Mouse (Mus musculus) kidney, embryonic 14.5 days (tissue): ENCODE measurements around the gene Gm10382. TPM values are rescaled to one million over a fixed set of nuclear protein-coding genes. Genes with fewer than 3 reads are reported as not detected.
"Not testable (repeated sequence)": the region's sequence is repeated elsewhere in the genome, so short reads cannot be mapped to it uniquely, and the experiment has no call there.

Source experiments
- ATAC-seq: fragments of 200-750 bp; cut with Nextera tagmentation; 2 replicates; pipeline ENCODE4 v1.8.0; 2017; ENCODE audit warnings: moderate number of reproducible peaks, mild to moderate bottlenecking, moderate TSS enrichment, moderate library complexity; ENCODE audit not compliant: low FRiP score, low TSS enrichment
- H3K27ac ChIP-seq: fragments of 300-500 bp; sonication (generic); 2 replicates; pipeline ENCODE4 v1.5.1; 2014; ENCODE audit warnings: low read depth, mild to moderate bottlenecking, low read length, moderate library complexity, mixed read lengths
- H3K27me3 ChIP-seq: fragments of 300-500 bp; sonication (generic); 2 replicates; pipeline ENCODE4 v1.6.1; 2014; ENCODE audit warnings: mild to moderate bottlenecking, low read length; ENCODE audit not compliant: control insufficient read depth, insufficient read depth
- H3K36me3 ChIP-seq: fragments of 300-500 bp; sonication (generic); 2 replicates; pipeline ENCODE4 v1.6.1; 2014; ENCODE audit warnings: low read length, mixed read lengths; ENCODE audit not compliant: control insufficient read depth, insufficient read depth
- H3K4me1 ChIP-seq: fragments of 300-500 bp; sonication (generic); 2 replicates; pipeline ENCODE4 v1.6.1; 2014; ENCODE audit warnings: low read length, mixed read lengths; ENCODE audit not compliant: control insufficient read depth, insufficient read depth
- H3K4me2 ChIP-seq: fragments of 300-500 bp; sonication (generic); replicated peaks from 2 replicates; pipeline ENCODE4 v1.6.1; 2014; ENCODE audit warnings: low read depth, mild to moderate bottlenecking, low read length
- H3K4me3 ChIP-seq: fragments of 300-500 bp; sonication (generic); 2 replicates; pipeline ENCODE4 v1.5.1; 2014; ENCODE audit warnings: mild to moderate bottlenecking, low read length
- H3K9ac ChIP-seq: fragments of 300-500 bp; sonication (generic); 2 replicates; pipeline ENCODE4 v1.6.1; 2014; ENCODE audit warnings: low read depth, mild to moderate bottlenecking, low read length, moderate library complexity
- H3K9me3 ChIP-seq: fragments of 300-500 bp; sonication (generic); 2 replicates; pipeline ENCODE4 v1.6.1; 2016; ENCODE audit warnings: low read length; ENCODE audit not compliant: control insufficient read depth
- WGBS: fragments of 180-500 bp; shearing (Covaris S2); extraction: QIAGEN DNeasy Blood & Tissue Kit; methylation state at CpG from one replicate; pipeline ENCODE4 v1.1.7; 2014; 5-methylcytosine and 5-hydroxymethylcytosine counted together
- polyA plus RNA-seq: library from polyadenylated mRNA; unstranded; fragments of >200 nt; fragmentation: Nextera tagmentation; extraction: Ambion mirVana; gene quantifications from 2 replicates; pipeline ENCODE4 v1.2.1, GENCODE M21; 2014

The Gm10382 gene
- polyA plus RNA-seq, 1 experiment from 2014 or later, result 0.41 TPM

DNA sequence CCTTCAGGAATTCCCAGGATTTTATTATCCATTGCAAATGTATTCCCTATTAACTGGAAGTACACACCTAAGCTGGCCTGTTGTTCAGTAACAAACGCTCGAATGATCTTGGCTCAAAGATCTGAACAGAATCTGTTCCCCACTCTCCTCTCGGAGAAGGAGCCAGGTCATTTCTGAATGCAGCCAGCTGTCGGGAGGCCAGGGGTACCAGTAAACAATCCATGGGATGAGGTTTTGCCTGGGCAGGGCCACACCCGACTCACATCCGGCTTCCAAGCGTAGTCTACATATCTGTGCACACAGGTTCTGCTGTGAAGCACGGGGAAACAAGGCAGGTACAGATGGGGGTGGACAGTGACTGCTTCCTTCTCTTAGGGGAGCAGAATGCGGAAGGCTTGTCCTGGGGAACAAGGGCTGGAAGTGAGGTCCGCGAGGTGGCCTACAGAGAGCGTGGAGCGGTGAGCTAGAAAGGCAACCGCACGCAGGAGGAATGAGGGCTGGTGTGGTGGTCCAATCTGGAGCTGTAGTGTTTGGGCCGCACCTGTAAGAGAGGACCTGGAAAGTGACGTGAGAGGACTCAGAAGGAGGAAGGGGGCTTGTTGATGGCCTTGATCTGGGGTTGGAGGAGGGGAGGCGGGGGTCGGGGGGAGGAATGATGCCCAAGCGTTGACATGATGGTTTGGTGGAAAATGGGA is 17.3 kb downstream of the Gm10382 start:
- Histone ChIP-seq H3K4me1 (peaks cover 13% of the 10 kb centered on the region), H3K9ac (peak overlapping the region; percentile 53), H3K27ac (peak overlapping the region; percentile 84), H3K9me3 (no peaks in the 10 kb centered on the region), H3K36me3 (no peaks in the 10 kb centered on the region), H3K4me2 (peak overlapping the region; percentile 47), H3K27me3 (no peaks in the 10 kb centered on the region), H3K4me3 (peak overlapping the region; percentile 72)
- ATAC-seq, result peak; percentile 4; the same call in 1 of the 2 replicates
- WGBS, result 2% methylated on average over 20 of the region's 20 CpGs

DNA sequence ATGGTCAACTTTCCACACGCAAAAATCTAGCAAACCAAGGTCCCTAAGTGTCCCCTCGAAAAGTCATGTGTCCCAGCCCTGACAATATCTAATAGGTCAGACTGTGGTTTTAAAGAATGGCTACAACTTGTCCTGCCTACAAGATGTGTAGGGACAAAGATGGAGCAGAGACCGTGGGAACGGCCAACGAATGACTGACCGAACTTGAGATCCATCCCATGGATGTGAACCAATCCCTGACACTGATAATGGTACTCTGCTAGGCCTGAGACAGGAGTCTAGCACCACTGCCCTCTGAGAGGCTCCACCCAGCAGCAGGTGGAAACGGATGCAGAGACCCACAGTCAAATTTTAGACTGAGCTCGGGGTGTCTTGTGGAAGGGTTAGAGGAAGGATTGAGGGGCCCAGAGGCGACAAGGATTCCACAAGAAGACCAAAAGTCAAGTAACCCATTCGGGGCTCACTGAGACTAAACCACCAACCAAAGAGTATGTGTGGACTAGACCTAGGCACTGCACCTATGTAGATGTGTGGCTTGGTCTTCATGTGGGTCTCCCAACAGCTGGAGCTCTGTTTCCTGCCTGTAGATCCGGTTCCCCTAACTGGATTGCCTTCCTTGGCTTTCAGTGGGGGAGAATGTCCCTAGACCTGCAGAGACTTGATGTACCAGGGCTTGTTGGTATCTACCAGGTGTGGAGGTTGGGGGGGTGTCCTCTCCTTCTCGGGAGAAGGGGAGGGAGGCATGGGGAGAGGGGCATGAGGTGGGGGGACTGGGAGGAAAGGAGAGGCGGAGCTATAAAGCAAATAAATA is 18.1 kb downstream of the Gm10382 start:
- Histone ChIP-seq H3K4me1 (peaks cover 13% of the 10 kb centered on the region), H3K27ac (peak overlapping the region; percentile 84; the same call in 1 of the 2 replicates), H3K4me3 (peak overlapping the region; percentile 72), H3K27me3 (no peaks in the 10 kb centered on the region), H3K9me3 (no peaks in the 10 kb centered on the region), H3K4me2 (peak overlapping the region; percentile 47), H3K9ac (peak overlapping the region; percentile 53), H3K36me3 (no peaks in the 10 kb centered on the region)
- 64% methylated on average over 13 of the region's 13 CpGs for WGBS
- no peak for ATAC-seq

- Histone ChIP-seq H3K4me2 (no peak overlapping the region; the same call in 1 of the 2 replicates), H3K4me1 (peaks cover 13% of the 10 kb centered on the region), H3K27me3 (no peaks in the 10 kb centered on the region), H3K36me3 (no peaks in the 10 kb centered on the region), H3K27ac (no peak overlapping the region), H3K4me3 (peak overlapping the region; percentile 45; the same call in 1 of the 2 replicates), H3K9ac (no peak overlapping the region), H3K9me3 (no peaks in the 10 kb centered on the region)
- no peak for ATAC-seq
- WGBS, result 72% methylated on average over 14 of the region's 14 CpGs
Measured at GRCm38 (mm10) chr5:125407910-125408575, 18.9 kb downstream of the Gm10382 start.

DNA sequence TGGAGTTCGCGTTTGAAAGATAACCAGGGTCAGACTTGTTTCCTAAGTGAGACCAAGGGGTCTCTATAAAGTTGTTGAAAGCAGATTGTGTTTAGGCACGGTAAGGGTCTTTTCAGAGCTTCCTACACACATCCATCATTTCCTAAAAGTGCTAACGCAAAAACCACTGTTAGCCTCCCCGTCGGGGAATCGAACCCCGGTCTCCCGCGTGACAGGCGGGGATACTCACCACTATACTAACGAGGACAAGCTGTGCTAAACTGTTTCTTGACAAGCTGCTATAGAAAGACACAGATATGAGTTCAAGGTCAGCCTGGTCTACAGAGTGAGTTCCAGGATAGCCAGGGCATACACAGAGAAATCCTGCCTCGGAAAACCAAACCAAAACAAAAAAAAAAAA is 19.7 kb downstream of the Gm10382 start:
- peaks cover 4% of the 10 kb centered on the region for H3K36me3 ChIP-seq
- no peaks in the 10 kb centered on the region for H3K9me3 ChIP-seq
- ATAC-seq, result peak; percentile 75
- H3K27ac ChIP-seq, result 0 out of 2 replicates have a peak overlapping the region, but pooled peaks have one; percentile 51
- H3K27me3 ChIP-seq, result no peaks in the 10 kb centered on the region
- under 1% methylated on average over 13 of the region's 13 CpGs for WGBS
- H3K9ac ChIP-seq, result no peak overlapping the region
- peak overlapping the region; percentile 54 for H3K4me2 ChIP-seq
- peak overlapping the region; percentile 45 for H3K4me3 ChIP-seq
- peaks cover 13% of the 10 kb centered on the region for H3K4me1 ChIP-seq

GRCm38 (mm10) chr5:125409348-125410090 is 20.4 kb downstream of the Gm10382 start:
- 4% methylated on average over 20 of the region's 20 CpGs for WGBS
- H3K27ac ChIP-seq, result peak overlapping the region; percentile 51; the same call in 1 of the 2 replicates

GRCm38 (mm10) chr5:125411972-125412530 is 22.9 kb downstream of the Gm10382 start:
- no peaks in the 10 kb centered on the region for H3K27me3 ChIP-seq
- no peak overlapping the region for H3K4me2 ChIP-seq
- peaks cover 11% of the 10 kb centered on the region for H3K4me1 ChIP-seq
- ATAC-seq, result no peak
- WGBS, result 70% methylated on average over 5 of the region's 5 CpGs
- H3K4me3 ChIP-seq, result no peak overlapping the region
- H3K9ac ChIP-seq, result no peak overlapping the region
- H3K36me3 ChIP-seq, result peaks cover 34% of the 10 kb centered on the region
- no peaks in the 10 kb centered on the region for H3K9me3 ChIP-seq
- no peak overlapping the region for H3K27ac ChIP-seq

More at GRCm38 (mm10) chr5:125409348-125410090, 20.4 kb downstream of the Gm10382 start:
- Histone ChIP-seq H3K4me2 (peak overlapping the region; percentile 54), H3K9me3 (no peaks in the 10 kb centered on the region), H3K4me3 (peak overlapping the region; percentile 45), H3K27me3 (no peaks in the 10 kb centered on the region), H3K36me3 (peaks cover 9% of the 10 kb centered on the region), H3K4me1 (peaks cover 13% of the 10 kb centered on the region), H3K9ac (no peak overlapping the region)
- peak; percentile 44 for ATAC-seq

DNA sequence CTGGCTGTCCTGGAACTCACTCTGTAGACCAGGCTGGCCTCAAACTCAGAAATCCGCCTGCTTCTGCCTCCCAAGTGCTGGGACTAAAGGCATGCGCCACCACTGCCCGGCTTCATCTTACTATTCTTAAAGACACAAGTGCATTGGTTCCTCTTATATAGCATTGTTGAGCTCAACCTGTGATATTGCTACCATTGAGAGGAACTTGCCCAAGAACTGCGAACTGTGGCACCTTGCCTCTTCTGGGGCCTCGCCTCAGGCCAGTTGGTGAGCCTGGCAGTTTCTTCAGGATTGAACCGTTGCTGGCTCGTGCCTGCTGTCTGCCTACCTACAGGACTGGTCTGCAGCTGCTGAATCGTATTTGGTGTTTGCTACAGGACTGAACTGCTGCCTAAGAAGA is 23.4 kb downstream of the Gm10382 start:
- H3K4me2 ChIP-seq, H3K4me3 ChIP-seq, H3K4me1 ChIP-seq, ATAC-seq, H3K27ac ChIP-seq, H3K9me3 ChIP-seq, H3K9ac ChIP-seq, H3K27me3 ChIP-seq: not testable (repeated sequence)
- H3K36me3 ChIP-seq, result peaks cover 39% of the 10 kb centered on the region
- WGBS, result 87% methylated on average over 8 of the region's 8 CpGs

DNA sequence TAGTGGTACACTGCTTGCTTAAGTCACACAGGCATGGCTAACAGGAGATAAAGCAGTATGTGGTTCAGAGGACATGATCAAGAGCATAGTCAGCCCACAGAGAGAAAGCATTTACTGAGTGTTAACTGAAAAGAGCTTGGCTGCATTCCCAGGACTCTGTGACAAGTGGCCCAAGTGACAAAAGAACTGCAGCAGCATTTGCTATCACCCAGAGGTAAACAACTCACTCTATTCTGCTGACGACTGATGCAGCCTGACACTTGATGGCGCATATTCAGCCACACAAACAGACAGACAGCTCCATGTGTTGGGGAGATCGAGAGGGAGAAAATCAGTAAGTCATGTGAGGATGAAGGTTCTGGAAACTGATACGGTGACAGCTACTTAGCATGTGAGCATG is 24.6 kb downstream of the Gm10382 start:
- 93% methylated on average over 4 of the region's 4 CpGs for WGBS
- H3K9ac ChIP-seq, result no peak overlapping the region
- H3K4me2 ChIP-seq, result no peak overlapping the region
- no peaks in the 10 kb centered on the region for H3K9me3 ChIP-seq
- ATAC-seq, result no peak
- H3K36me3 ChIP-seq, result peaks cover 51% of the 10 kb centered on the region
- H3K27me3 ChIP-seq, result no peaks in the 10 kb centered on the region
- H3K4me3 ChIP-seq, result no peak overlapping the region
- peaks cover 8% of the 10 kb centered on the region; the same call in 1 of the 2 replicates for H3K4me1 ChIP-seq
- H3K27ac ChIP-seq, result no peak overlapping the region
